In genomic region chr9:120273083-120273482, GRCm38 (mm10) we compare ENCODE assay signal across 12 mouse cellular contexts. TPM values are rescaled to one million over a fixed set of nuclear protein-coding genes. Genes with fewer than 3 reads are reported as not detected.
DNase-seq lines count a peak whose midpoint lies in the region.
"Had no signal": no experiment of that assay in that cellular context is flagged by ENCODE, and none has a peak within 500 bp of the region (broad histone marks: within the 10 kb centered on the region; RNA-seq: fewer than 3 reads in every experiment).

No protein-coding gene starts in this region.

- peak; percentile 57 for DNase-seq in gastrocnemius, adult 18-20 months (ENCODE audit: low spot score)
- no peak for DNase-seq in gastrocnemius, postnatal 10 days
- DNase-seq in 416B (ENCODE audit: low read depth), result peak; percentile 40
- peak; percentile 7 to 17 for DNase-seq in gastrocnemius, adult 8-10 months (ENCODE audit: low spot score in 2 of 2)
- peak; percentile 72 for DNase-seq in kidney, adult 9 months
- no peak for DNase-seq in right cerebral cortex, adult 2 months (ENCODE audit: low spot score in 2 of 2)
- no peak for DNase-seq in left cerebral cortex, adult 9 months (ENCODE audit: low spot score in 2 of 2)
- DNase-seq in embryo, embryonic 11 days, result no peak
- DNase-seq: cerebellum, adult 11-12 months; forebrain, postnatal 0 days; midbrain, embryonic 14.5 days had no signal

RNA-seq across cellular contexts. Expression of gene Myrip, which starts 28.2 kb away (rescaled TPM):
- total RNA-seq in gastrocnemius, adult 18-20 months (2021), result 1 to 10 TPM in 1 of 2 experiments, under 1 TPM in 1; 1.00 to 1.3 TPM
- 1 to 10 TPM in 1 of 2 experiments, under 1 TPM in 1; 0.54 to 1.5 TPM for total RNA-seq in gastrocnemius, postnatal 10 days (2021)
- total RNA-seq in gastrocnemius, adult 8-10 months (2022), result 1 to 10 TPM in 2 of 4 experiments, under 1 TPM in 2; 0.63 to 2.1 (median 1.1) TPM
- total RNA-seq: MEL had no signal

Comparison
In these comparisons a context has a peak if more than half of its experiments do, and no peak if none do; other contexts are left out.
1. DNase-seq: peak in gastrocnemius, adult 18-20 months (single experiment), 416B (single experiment), gastrocnemius, adult 8-10 months (2 of 2) and kidney, adult 9 months (single experiment); none in gastrocnemius, postnatal 10 days (single experiment), right cerebral cortex, adult 2 months (0 of 2), left cerebral cortex, adult 9 months (0 of 2) and embryo, embryonic 11 days (single experiment).